Mouse (Mus musculus): Measurements from ENCODE around the gene Magee1. TPM values are rescaled to one million over a fixed set of nuclear protein-coding genes. Genes with fewer than 3 reads are reported as not detected.

Gene Magee1
- 3.4 TPM for polyA plus RNA-seq (2014; fragmentation: Illumina TruSeq; extraction: RNeasy Lipid Tissue Mini Kit (QIAGEN cat#74804); ENCODE audit: low read depth, low replicate concordance)

DNA sequence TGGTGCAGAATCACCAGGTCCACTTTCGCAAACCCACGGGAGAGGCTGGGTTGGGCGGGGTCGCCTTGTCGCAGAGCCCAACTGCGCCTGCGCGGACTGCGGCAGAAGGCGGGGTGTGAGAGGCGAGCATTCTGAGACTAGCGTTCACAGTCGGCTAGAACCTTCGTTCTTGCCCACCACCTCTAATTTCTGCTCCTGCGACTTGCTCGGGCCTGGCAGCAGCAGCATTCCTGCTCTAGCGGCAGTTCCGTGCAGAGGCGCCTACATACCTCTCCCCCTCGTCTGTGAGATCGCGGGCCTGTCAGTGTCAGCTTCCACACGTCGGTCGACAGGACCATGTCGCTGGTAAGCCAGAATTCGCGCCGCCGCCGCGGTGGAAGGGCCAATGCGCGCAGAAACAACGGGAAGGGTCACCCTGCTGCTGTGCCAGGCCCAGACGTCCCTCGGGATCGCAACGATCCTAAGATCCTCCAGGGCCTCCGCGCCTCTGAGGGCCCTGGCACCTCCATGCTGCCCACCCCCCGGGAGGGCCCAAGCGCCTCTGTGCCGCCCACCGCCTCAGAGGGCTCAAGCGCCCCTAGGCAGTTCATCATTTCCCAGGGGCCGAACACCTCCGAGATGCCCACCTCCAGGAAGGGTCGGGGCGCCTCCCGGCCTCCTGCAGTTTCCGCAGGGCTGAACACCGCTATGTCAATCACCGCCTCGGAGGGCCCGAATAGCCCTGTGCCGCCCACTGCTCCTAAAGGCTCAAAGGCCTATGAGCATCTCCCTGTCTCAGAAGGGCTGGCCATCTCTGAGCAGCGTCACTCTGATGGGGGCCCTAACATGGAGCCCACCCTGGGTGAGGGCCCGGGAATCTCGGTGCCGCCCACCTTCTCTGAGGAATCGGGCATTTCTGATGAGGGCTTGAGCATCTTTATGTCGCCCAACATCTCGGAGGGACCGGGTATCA, at the start of gene Magee1:
Gene Magee1, plus strand, starts transcription at position 104 of the 952 bp plus-strand sequence.

DNA sequence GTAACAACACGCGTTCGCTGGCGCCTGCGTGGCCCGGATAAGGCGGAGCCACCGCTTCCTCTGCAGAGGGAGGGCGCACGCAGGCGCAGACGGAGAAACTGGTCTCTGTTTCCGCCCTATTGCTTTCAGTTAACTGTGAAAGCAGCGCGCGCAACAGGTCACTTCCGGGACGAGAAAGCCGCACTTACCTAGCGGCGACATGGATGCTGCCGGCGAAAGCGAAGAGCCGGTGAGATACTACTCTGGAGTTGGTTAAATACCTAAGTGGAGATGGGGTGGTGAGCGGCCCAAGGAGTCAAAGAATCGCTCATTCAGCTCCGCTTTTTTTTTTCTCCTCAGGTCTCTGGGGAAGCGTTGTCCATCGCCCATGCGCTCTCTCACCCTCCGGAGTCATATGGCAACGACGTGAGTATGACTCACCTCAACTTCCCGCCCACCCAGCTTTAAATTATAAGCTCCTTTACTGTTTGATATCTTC, 40.5 kb upstream of the Magee1 start, which contains the start of gene Pbdc1:
Gene Pbdc1, plus strand, starts transcription at position 142 of the 478 bp plus-strand sequence.

Other genes with a start within 250 kb of the Magee1 start
- 41.4 TPM for gene Pbdc1, start 40.6 kb upstream of the Magee1 start, polyA plus RNA-seq (2014; fragmentation: Illumina TruSeq; extraction: RNeasy Lipid Tissue Mini Kit (QIAGEN cat#74804); ENCODE audit: low read depth, low replicate concordance)

Measured in sigmoid colon, adult 10 weeks (tissue).